Mouse (Mus musculus) limb, embryonic 10.5 days (tissue): Measurements from ENCODE around the gene Dxo. TPM values are rescaled to one million over a fixed set of nuclear protein-coding genes. Genes with fewer than 3 reads are reported as not detected.
"Not testable (repeated sequence)": the region's sequence is repeated elsewhere in the genome, so short reads cannot be mapped to it uniquely, and the experiment has no call there.

Experiments used
- DNase-seq: peaks from one replicate; pipeline ENCODE4 v3.0.0-alpha.2; 2017; ENCODE audit warnings: low spot score
- H3K27ac ChIP-seq: fragments of 300-500 bp; sonication (generic); 2 replicates; pipeline ENCODE4 v1.5.1; 2016; ENCODE audit warnings: mild to moderate bottlenecking
- H3K27me3 ChIP-seq: fragments of 300-500 bp; sonication (generic); 2 replicates; pipeline ENCODE4 v1.6.1; 2016; ENCODE audit warnings: low read depth, mild to moderate bottlenecking; ENCODE audit not compliant: poor library complexity, severe bottlenecking
- H3K36me3 ChIP-seq: fragments of 300-500 bp; sonication (generic); 2 replicates; pipeline ENCODE4 v1.6.1; 2016; ENCODE audit warnings: mild to moderate bottlenecking, moderate library complexity
- H3K4me1 ChIP-seq: fragments of 300-500 bp; sonication (generic); 2 replicates; pipeline ENCODE4 v1.6.1; 2016
- H3K4me3 ChIP-seq: fragments of 300-500 bp; sonication (generic); 2 replicates; pipeline ENCODE4 v1.5.1; 2016; ENCODE audit warnings: mild to moderate bottlenecking, moderate library complexity
- H3K9me3 ChIP-seq: fragments of 300-500 bp; sonication (generic); replicated peaks from 2 replicates; pipeline ENCODE4 v1.6.1; 2016; ENCODE audit warnings: mild to moderate bottlenecking
- WGBS: fragments of 180-500 bp; shearing (Covaris S2); methylation state at CpG from one replicate; pipeline ENCODE4 v1.1.7; 2016; 5-methylcytosine and 5-hydroxymethylcytosine counted together
- polyA plus RNA-seq: library from polyadenylated mRNA; unstranded; fragments of >200 nt; fragmentation: Nextera tagmentation; extraction: Ambion mirVana; gene quantifications from 2 replicates; pipeline ENCODE4 v1.2.1, GENCODE M21; 2016

The Dxo gene
- 77.5 and 83.5 TPM in 2 replicates for polyA plus RNA-seq

DNA sequence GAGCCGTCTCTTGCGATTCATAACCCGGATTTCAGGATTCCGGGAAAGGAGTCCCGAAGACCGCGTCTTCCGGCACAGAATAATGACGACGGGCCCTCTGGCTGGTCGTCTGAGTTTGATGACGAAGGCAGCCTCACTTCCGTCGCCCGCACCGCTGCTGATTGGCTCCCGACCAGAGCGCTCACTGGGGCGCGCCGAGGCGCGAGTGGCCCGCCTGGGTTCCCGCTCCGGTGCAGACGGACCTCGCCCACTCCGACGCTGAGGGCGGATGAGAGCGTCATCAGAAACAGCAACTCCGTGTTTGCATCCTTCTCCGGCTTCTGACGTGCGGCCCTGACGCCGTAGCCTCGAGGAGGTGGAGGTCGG lies at the start of gene Dxo, which contains the start of gene Stk19:
TSS of gene Dxo (plus strand) at position 164 of the 366 bp plus-strand sequence.
TSS of gene Stk19 (minus strand) at position 90 of the 366 bp plus-strand sequence.
- H3K27ac ChIP-seq, result peak within 1 kb of the TSS; percentile 83
- peak; percentile 98 for DNase-seq
- H3K4me1 ChIP-seq, result peaks cover 25% of the 10 kb centered on the region
- WGBS, result under 1% methylated on average over 40 of the region's 40 CpGs
- peaks cover 58% of the 10 kb centered on the region for H3K36me3 ChIP-seq
- no peaks in the 10 kb centered on the region for H3K27me3 ChIP-seq
- peak within 1 kb of the TSS; percentile 86 for H3K4me3 ChIP-seq
- no peaks in the 10 kb centered on the region for H3K9me3 ChIP-seq

DNA sequence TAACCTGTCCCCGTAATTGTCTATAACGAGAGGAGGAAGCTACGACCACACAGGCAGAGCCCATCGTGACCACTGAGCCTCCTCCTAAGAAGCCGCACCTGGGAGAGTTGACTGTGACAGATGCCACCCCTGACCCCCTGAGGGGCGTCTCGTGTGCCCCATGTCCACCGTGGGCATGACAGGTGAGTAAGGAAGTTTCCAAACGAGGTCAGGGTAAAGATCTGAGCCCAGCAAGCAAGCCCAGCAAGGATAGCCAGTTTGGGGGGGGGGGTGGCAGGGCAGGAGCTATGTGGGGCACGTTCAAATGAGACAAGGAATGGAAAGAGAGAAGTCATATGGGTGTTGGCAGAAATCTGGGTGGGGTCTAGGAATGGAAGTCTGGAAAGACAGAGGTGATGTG lies 41.8 kb upstream of the Dxo start:
- Histone ChIP-seq H3K4me1 (no peaks in the 10 kb centered on the region), H3K36me3 (no peaks in the 10 kb centered on the region)
- WGBS, result 92% methylated on average over 10 of the region's 10 CpGs

DNA sequence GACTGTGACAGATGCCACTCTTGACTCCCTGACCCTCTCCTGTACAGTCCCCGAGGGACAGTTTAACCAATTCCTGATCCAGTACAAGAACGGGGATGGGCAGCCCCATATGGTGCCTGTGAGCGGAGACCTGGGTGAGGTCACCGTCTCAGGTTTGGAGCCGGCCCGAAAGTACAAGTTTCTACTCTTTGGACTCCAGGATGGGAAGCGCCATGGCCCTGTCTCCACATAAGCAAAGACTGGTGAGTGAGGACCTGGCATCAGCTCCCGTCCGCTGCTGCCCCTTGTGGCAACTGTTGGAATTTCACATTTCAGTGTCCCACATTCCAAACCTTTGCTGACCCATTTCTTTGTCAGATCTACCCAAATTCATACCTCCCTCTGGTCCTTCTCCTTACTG lies 41.2 kb upstream of the Dxo start:
- peaks cover 2% of the 10 kb centered on the region; the same call in 1 of the 2 replicates for H3K9me3 ChIP-seq
- DNase-seq, result peak; percentile 45
- H3K27ac ChIP-seq, result no peak overlapping the region

More for the DNA sequence above, 41.8 kb upstream of the Dxo start:
- Histone ChIP-seq H3K27ac (no peak overlapping the region), H3K27me3 (no peaks in the 10 kb centered on the region), H3K9me3 (peaks cover 2% of the 10 kb centered on the region; the same call in 1 of the 2 replicates), H3K4me3 (no peak overlapping the region)
- no peak for DNase-seq

DNA sequence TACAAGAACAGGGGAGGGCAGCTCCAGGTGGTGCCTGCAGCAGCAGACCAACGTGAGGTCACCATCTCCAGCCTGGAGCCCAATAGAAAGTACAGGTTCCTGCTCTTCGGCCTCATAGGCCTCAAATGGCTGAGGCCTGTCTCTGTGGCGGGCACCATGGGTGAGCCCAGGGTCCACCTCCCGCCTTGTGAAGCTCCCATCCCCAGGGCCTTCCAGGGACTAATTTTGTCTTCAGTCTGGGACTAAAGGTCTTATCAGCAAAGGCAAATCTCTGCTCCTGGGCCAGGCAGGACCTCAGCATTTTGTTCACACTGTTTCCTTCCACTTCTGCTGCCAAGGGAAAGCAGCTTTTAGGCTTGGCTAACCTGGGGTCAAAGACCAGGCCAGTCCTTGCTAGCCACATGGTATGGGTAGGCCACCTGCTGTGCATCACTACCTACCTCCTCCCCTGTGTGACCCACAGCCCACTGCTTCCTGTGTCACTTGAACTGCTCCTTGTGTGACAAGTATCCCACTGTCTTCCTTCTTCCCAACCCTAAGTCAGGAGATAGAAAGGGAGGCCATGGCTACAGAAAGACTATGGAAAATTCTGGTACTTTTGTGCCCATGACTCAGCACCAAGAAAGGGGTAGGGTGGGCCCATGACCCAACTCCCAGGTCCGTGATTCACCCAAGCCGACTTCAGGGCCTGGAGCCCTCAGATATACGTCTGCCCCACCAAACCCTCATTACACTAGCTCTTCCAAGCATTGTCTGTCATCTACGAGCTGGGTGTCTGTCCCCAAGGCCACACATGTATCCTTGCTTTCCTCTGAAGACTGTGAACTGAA lies 40.3 kb upstream of the Dxo start:
- DNase-seq, result peak; percentile 21
- H3K4me3 ChIP-seq, result no peak overlapping the region
- H3K36me3 ChIP-seq, result no peaks in the 10 kb centered on the region
- WGBS, result 83% methylated on average over 8 of the region's 8 CpGs
- no peak overlapping the region for H3K27ac ChIP-seq
- peaks cover 2% of the 10 kb centered on the region; the same call in 1 of the 2 replicates for H3K9me3 ChIP-seq
- H3K4me1 ChIP-seq, result no peaks in the 10 kb centered on the region
- no peaks in the 10 kb centered on the region for H3K27me3 ChIP-seq

More for the DNA sequence above, 41.2 kb upstream of the Dxo start:
- H3K27me3 ChIP-seq, result no peaks in the 10 kb centered on the region
- H3K36me3 ChIP-seq, result no peaks in the 10 kb centered on the region
- H3K4me1 ChIP-seq, result no peaks in the 10 kb centered on the region
- no peak overlapping the region for H3K4me3 ChIP-seq
- 59% methylated on average over 9 of the region's 9 CpGs for WGBS

DNA sequence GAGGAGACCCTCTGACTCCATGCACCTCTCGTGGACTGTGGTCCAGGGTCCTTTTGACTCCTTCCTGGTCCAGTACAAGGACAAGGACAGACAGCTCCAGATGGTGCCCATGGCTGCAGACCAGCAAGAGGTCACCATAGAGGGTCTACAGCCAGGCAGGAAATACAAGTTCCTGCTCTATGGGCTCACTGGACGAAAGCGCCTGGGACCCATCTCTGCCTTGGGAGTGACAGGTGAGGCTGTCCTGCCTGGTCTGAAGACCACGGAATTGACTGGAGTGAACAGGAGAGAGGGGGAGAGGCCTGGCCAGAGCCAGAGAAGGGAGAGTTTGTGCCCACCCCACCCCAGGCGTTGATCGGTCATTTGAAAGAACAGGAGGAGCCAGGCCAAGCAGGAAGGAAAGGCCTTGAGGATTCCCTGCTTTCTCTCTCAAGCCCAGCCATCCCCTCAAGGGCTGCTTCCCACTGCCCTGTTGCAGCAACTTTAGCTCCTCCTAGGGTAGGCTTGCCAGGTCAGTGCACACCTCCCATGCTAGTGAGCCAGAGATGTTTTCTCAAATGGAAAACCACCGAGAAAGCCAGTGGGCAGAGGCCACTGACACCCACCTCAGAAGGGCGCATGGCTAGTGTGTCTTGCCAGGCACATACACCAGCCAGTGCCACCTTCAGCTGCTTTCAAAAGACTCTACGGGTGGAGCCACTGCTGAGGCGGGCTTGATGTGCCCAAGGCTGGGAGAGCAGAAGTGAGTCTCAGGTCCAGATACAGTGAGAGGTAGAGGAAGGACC lies 39.4 kb upstream of the Dxo start:
- peak; percentile 19 for DNase-seq
- H3K36me3 ChIP-seq, H3K27me3 ChIP-seq, H3K4me3 ChIP-seq, H3K27ac ChIP-seq, H3K9me3 ChIP-seq, H3K4me1 ChIP-seq: not testable (repeated sequence)
- WGBS, result 84% methylated on average over 10 of the region's 10 CpGs

DNA sequence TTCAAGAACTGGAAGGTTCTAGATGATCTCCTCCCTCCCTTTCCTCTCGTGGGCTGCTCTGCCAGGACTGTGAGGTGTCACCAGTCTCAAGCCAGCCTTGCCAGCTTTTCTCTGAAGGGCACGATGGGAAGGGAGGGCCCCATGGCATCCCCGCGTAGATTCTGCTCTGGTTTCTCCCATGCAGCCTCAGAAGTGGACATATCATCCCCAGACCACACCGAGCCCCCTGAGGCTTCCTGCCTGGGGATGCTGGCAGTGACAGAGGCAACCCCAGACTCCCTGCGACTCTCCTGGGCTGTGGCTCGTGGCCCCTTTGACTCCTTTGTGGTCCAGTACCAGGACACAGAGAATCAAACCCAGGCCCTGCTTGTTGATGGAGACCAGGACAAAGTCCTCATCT lies 38.7 kb upstream of the Dxo start:
- 80% methylated on average over 7 of the region's 7 CpGs for WGBS
- DNase-seq, result peak; percentile 26
- not testable (repeated sequence) for H3K36me3 ChIP-seq, H3K4me3 ChIP-seq, H3K9me3 ChIP-seq, H3K27ac ChIP-seq, H3K27me3 ChIP-seq, H3K4me1 ChIP-seq

DNA sequence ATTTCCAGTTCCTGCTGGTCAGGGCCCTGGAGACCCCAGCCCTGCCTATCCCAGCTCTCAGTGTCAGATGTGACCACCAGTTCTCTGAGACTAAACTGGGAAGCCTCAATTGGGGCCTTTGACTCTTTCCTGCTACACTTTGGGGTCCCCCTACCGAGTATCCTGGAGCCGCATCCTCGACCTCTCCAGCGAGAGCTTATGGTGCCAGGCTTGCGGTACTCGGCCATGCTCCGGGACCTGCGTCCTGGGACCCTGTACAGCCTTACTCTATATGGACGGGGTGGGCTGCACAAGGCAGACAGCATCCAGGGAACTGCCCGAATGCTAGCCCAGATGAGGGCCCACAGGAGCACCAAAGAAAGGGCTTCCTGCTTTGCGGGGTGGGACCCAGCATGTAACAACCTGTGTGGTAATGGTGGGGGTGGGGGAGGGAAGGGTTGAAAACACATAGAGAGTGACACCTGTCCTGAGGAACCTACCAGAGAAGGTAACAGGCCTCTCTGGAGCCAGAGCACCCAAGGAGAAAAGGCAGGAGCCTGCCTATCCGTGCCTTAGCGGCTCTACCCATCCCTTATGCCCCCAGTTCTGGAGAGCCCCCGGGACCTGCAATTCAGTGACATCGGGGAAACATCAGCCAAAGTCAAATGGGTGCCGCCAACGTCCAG lies 37.8 kb upstream of the Dxo start:
- peak; percentile 22 for DNase-seq
- Histone ChIP-seq H3K27ac (no peak overlapping the region), H3K9me3 (peaks cover 2% of the 10 kb centered on the region; the same call in 1 of the 2 replicates), H3K4me3 (no peak overlapping the region), H3K27me3 (no peaks in the 10 kb centered on the region), H3K4me1 (no peaks in the 10 kb centered on the region), H3K36me3 (no peaks in the 10 kb centered on the region)
- WGBS, result 92% methylated on average over 17 of the region's 17 CpGs

DNA sequence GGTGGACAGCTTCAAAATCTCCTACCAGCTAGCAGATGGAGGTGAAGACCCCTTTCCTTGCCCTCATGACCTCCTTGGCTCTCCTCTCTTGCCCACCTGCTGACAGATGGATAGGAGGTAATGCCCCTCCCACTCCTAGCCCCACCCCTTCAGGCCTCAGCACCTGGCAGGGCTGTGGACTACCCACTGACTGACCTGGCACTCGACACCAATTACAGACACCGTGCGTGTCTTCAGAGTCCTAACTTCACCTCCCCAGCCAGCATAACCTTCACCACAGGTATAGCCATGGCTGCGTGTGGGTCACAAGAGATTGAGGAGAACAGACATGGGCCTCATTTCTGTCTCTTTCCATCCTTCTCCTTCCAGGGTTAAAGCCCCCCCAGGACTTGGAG lies 37.3 kb upstream of the Dxo start:
- no peak overlapping the region for H3K4me3 ChIP-seq
- DNase-seq, result peak; percentile 26
- no peaks in the 10 kb centered on the region for H3K4me1 ChIP-seq
- peaks cover 2% of the 10 kb centered on the region; the same call in 1 of the 2 replicates for H3K9me3 ChIP-seq
- 85% methylated on average over 4 of the region's 4 CpGs for WGBS
- H3K27ac ChIP-seq, result no peak overlapping the region
- no peaks in the 10 kb centered on the region for H3K36me3 ChIP-seq
- H3K27me3 ChIP-seq, result no peaks in the 10 kb centered on the region

DNA sequence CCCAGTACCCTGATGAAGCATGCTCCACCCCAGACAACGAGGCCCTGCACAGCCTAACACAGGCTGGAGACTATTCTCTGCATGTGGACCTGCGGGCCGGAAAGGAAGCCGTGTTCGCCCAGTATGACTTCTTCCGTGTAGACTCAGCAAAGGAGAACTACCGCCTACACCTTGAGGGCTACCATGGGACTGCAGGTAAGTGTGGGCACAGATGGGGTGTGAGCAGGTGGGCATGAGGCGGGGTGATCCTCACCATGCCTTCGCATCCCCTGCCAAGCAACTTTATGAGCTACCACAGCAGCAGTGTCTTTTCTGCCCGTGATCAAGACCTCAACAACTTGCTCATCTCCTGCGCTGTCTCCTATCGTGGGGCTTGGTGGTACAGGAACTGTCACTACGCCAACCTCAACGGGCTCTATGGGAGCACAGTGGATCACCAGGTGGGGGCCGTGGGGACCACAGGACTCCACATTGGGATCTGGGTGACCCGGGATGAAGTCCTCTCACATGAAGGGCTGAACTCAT lies 36.0 kb upstream of the Dxo start:
- H3K27me3 ChIP-seq, H3K27ac ChIP-seq, H3K4me1 ChIP-seq, H3K4me3 ChIP-seq, H3K36me3 ChIP-seq, H3K9me3 ChIP-seq, DNase-seq: not testable (repeated sequence)
- 90% methylated on average over 16 of the region's 16 CpGs for WGBS

DNA sequence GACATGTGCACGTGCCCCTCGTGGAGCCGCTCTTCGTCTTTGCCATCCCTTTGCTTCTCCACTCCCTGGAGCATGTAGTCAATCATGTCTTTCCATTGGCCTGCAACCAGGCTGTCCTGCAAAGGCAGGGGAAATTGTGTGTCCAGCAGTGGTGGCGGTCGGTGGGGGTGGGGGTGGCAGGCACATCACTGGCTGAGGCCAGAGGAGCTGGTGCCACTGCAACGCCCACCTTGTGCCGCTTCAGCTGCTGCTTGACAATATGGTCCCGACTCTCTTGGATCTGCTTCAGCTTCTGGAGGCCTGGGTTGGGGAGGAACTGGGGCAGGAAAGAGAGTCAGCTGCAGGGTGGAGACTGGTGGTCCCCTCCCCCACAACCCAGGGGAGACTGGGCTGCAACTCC lies 34.1 kb upstream of the Dxo start:
- H3K4me3 ChIP-seq, H3K27me3 ChIP-seq, H3K27ac ChIP-seq, H3K4me1 ChIP-seq, DNase-seq, H3K9me3 ChIP-seq, H3K36me3 ChIP-seq: not testable (repeated sequence)
- WGBS, result 93% methylated on average over 9 of the region's 9 CpGs

DNA sequence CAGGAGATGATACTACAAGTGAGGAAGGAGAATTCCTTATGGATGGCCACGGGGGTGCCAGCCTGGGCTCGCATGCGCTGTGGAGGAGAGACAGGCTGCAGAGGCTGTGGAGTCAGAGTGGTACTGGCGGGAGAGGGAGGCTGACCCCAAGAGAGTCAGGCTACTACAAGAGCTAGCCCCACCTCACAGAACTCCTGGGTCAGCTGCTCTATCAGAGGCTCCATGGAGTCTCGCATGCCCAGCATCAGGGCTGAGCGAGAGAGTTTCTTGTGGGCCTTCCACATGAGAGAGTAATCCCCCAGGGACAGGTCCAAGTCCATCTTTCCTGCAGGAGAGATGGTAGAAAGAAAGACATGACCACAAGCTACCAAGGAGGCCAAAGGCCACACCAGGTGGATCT lies 33.5 kb upstream of the Dxo start:
- DNase-seq, H3K27ac ChIP-seq, H3K4me1 ChIP-seq, H3K27me3 ChIP-seq, H3K9me3 ChIP-seq, H3K4me3 ChIP-seq, H3K36me3 ChIP-seq: not testable (repeated sequence)
- whole genome bisulfite sequencing, result 95% methylated on average over 6 of the region's 6 CpGs

DNA sequence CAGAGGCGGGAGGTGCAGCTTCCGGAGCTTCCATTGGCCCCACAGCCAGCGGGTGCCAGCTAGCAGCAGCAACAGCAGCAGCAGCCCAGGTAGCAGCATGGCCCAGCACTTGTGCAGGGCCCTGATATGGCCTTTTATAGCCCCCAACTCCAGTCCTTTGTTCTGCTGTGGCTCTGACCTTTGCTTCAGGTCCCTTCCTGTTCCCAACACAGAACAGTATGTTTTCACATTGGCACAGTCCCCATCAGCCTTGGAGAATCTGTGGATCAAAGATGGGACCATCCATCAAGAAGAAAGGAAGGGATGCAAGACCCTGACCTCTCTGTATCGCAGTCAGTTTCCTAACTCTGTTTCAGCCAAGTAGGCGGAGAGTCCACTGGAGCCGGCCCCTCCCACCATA lies 32.5 kb upstream of the Dxo start, which contains the start of gene Cyp21a1:
TSS of gene Cyp21a1 (minus strand) at position 261 of the 400 bp plus-strand sequence.
- not testable (repeated sequence) for H3K4me1 ChIP-seq, H3K9me3 ChIP-seq, H3K27me3 ChIP-seq, DNase-seq, H3K4me3 ChIP-seq, H3K36me3 ChIP-seq, H3K27ac ChIP-seq
- 82% methylated on average over 5 of the region's 6 CpGs for whole genome bisulfite sequencing
